Mouse (Mus musculus) heart, embryonic 11.5 days (tissue): Measurements from ENCODE around the gene Prl2c5. TPM values are rescaled to one million over a fixed set of nuclear protein-coding genes. Genes with fewer than 3 reads are reported as not detected.
"Not testable (repeated sequence)": the region's sequence is repeated elsewhere in the genome, so short reads cannot be mapped to it uniquely, and the experiment has no call there.

Experiments used
- ATAC-seq: fragments of 200-750 bp; cut with Nextera tagmentation; replicated peaks from 2 replicates; pipeline ENCODE4 v1.8.0; 2017; ENCODE audit warnings: moderate library complexity; ENCODE audit not compliant: insufficient number of reproducible peaks, low FRiP score, low TSS enrichment
- H3K27ac ChIP-seq: fragments of 300-500 bp; sonication (generic); 2 replicates; pipeline ENCODE4 v1.5.1; 2014; ENCODE audit warnings: mild to moderate bottlenecking, low read depth, low read length
- H3K27me3 ChIP-seq: fragments of 300-500 bp; sonication (generic); 2 replicates; pipeline ENCODE4 v1.6.1; 2014; ENCODE audit warnings: mild to moderate bottlenecking, low read length, mixed read lengths; ENCODE audit not compliant: control insufficient read depth, insufficient read depth
- H3K36me3 ChIP-seq: fragments of 300-500 bp; sonication (generic); 2 replicates; pipeline ENCODE4 v1.6.1; 2014; ENCODE audit warnings: mild to moderate bottlenecking, low read length, moderate library complexity, mixed read lengths; ENCODE audit not compliant: control insufficient read depth, insufficient read depth
- H3K4me1 ChIP-seq: fragments of 300-500 bp; sonication (generic); 2 replicates; pipeline ENCODE4 v1.6.1; 2014; ENCODE audit warnings: low read length; ENCODE audit not compliant: control insufficient read depth, insufficient read depth
- H3K4me2 ChIP-seq: fragments of 300-500 bp; sonication (generic); 2 replicates; pipeline ENCODE4 v1.6.1; 2014; ENCODE audit warnings: mild to moderate bottlenecking, moderate library complexity
- H3K4me3 ChIP-seq: fragments of 300-500 bp; sonication (generic); 2 replicates; pipeline ENCODE4 v1.5.1; 2014; ENCODE audit warnings: low read depth, low read length
- H3K9ac ChIP-seq: fragments of 300-500 bp; sonication (generic); 2 replicates; pipeline ENCODE4 v1.6.1; 2014; ENCODE audit warnings: mild to moderate bottlenecking, low read depth, low read length, moderate library complexity
- H3K9me3 ChIP-seq: fragments of 300-500 bp; sonication (generic); replicated peaks from 2 replicates; pipeline ENCODE4 v1.6.1; 2016; ENCODE audit warnings: low read length; ENCODE audit not compliant: control insufficient read depth
- WGBS: fragments of 180-500 bp; shearing (Covaris S2); extraction: QIAGEN DNeasy Blood & Tissue Kit; methylation state at CpG from one replicate; pipeline ENCODE4 v1.1.7; 2014; ENCODE audit not compliant: insufficient replicate concordance; 5-methylcytosine and 5-hydroxymethylcytosine counted together
- polyA plus RNA-seq: library from polyadenylated mRNA; unstranded; fragments of >200 nt; fragmentation: Nextera tagmentation; extraction: Ambion mirVana; gene quantifications from 2 replicates; pipeline ENCODE4 v1.2.1, GENCODE M21; 2014

Prl2c5 gene
- polyA plus RNA-seq = not detected in 2 replicates

GRCm38 (mm10) chr13:13182415-13182814 is at the start of gene Prl2c5:
Gene Prl2c5 (plus strand): TSS chr13:13182715.
- 57% methylated on average over 2 of the region's 2 CpGs for WGBS
- H3K4me2 ChIP-seq, ATAC-seq: not testable (repeated sequence)

GRCm38 (mm10) chr13:13162777-13163485 is 19.6 kb upstream of the Prl2c5 start:
- 0 out of 2 replicates have a peak, but pooled peaks have one; percentile 42 for ATAC-seq
- not testable (repeated sequence) for H3K4me1 ChIP-seq, H3K9me3 ChIP-seq, H3K36me3 ChIP-seq, H3K9ac ChIP-seq, H3K4me3 ChIP-seq, H3K27me3 ChIP-seq, H3K4me2 ChIP-seq, H3K27ac ChIP-seq
- WGBS = 65% methylated on average over 4 of the region's 7 CpGs

More at GRCm38 (mm10) chr13:13182415-13182814, at the start of gene Prl2c5:
- not testable (repeated sequence) for H3K27ac ChIP-seq, H3K27me3 ChIP-seq, H3K4me3 ChIP-seq, H3K9me3 ChIP-seq, H3K9ac ChIP-seq, H3K36me3 ChIP-seq, H3K4me1 ChIP-seq

GRCm38 (mm10) chr13:13168631-13169030 is 13.9 kb upstream of the Prl2c5 start:
- H3K9ac ChIP-seq, H3K4me2 ChIP-seq, ATAC-seq, H3K4me3 ChIP-seq, H3K4me1 ChIP-seq, H3K36me3 ChIP-seq, H3K9me3 ChIP-seq, H3K27ac ChIP-seq, H3K27me3 ChIP-seq: not testable (repeated sequence)
- WGBS = 65% methylated on average over 2 of the region's 2 CpGs

GRCm38 (mm10) chr13:13173616-13174136 is 8.8 kb upstream of the Prl2c5 start:
- 40% methylated on average over 1 of the region's 1 CpGs for WGBS
- H3K4me3 ChIP-seq, H3K4me1 ChIP-seq, H3K36me3 ChIP-seq, ATAC-seq, H3K4me2 ChIP-seq, H3K27ac ChIP-seq, H3K27me3 ChIP-seq, H3K9me3 ChIP-seq, H3K9ac ChIP-seq: not testable (repeated sequence)

- not testable (repeated sequence) for ATAC-seq, H3K4me1 ChIP-seq, H3K27ac ChIP-seq, H3K27me3 ChIP-seq, H3K36me3 ChIP-seq, H3K9me3 ChIP-seq, H3K9ac ChIP-seq, H3K4me3 ChIP-seq, H3K4me2 ChIP-seq
- 64% methylated on average over 2 of the region's 2 CpGs for WGBS
Measured at GRCm38 (mm10) chr13:13175736-13176135, 6.8 kb upstream of the Prl2c5 start.

- ATAC-seq, H3K27ac ChIP-seq, H3K9me3 ChIP-seq, H3K4me1 ChIP-seq, H3K4me3 ChIP-seq, H3K4me2 ChIP-seq, H3K9ac ChIP-seq, H3K36me3 ChIP-seq, H3K27me3 ChIP-seq: not testable (repeated sequence)
Measured at GRCm38 (mm10) chr13:13211168-13211567, 28.7 kb downstream of the Prl2c5 start.

- H3K9me3 ChIP-seq, H3K4me1 ChIP-seq, H3K4me2 ChIP-seq, H3K27ac ChIP-seq, ATAC-seq, H3K4me3 ChIP-seq, H3K9ac ChIP-seq, H3K36me3 ChIP-seq, H3K27me3 ChIP-seq: not testable (repeated sequence)
- 69% methylated on average over 2 of the region's 2 CpGs for WGBS
Measured at GRCm38 (mm10) chr13:13216363-13216762, 33.8 kb downstream of the Prl2c5 start.

- 64% methylated on average over 5 of the region's 5 CpGs for WGBS
- not testable (repeated sequence) for H3K36me3 ChIP-seq, H3K4me3 ChIP-seq, H3K4me1 ChIP-seq, H3K9ac ChIP-seq, H3K9me3 ChIP-seq, H3K27ac ChIP-seq, ATAC-seq, H3K4me2 ChIP-seq, H3K27me3 ChIP-seq
Measured at GRCm38 (mm10) chr13:13220231-13220630, 37.7 kb downstream of the Prl2c5 start.

- ATAC-seq, H3K4me3 ChIP-seq, H3K9ac ChIP-seq, H3K9me3 ChIP-seq, H3K4me1 ChIP-seq, H3K27me3 ChIP-seq, H3K27ac ChIP-seq, H3K4me2 ChIP-seq, H3K36me3 ChIP-seq: not testable (repeated sequence)
- WGBS = 0% methylated on average over 1 of the region's 1 CpGs
Measured at GRCm38 (mm10) chr13:13237456-13237855, 54.9 kb downstream of the Prl2c5 start.
